Mouse (Mus musculus): Measurements from ENCODE around the gene Hoxd1. TPM values are rescaled to one million over a fixed set of nuclear protein-coding genes. Genes with fewer than 3 reads are reported as not detected.

Gene Hoxd1
- polyA plus RNA-seq, 1 experiment = not detected

DNA sequence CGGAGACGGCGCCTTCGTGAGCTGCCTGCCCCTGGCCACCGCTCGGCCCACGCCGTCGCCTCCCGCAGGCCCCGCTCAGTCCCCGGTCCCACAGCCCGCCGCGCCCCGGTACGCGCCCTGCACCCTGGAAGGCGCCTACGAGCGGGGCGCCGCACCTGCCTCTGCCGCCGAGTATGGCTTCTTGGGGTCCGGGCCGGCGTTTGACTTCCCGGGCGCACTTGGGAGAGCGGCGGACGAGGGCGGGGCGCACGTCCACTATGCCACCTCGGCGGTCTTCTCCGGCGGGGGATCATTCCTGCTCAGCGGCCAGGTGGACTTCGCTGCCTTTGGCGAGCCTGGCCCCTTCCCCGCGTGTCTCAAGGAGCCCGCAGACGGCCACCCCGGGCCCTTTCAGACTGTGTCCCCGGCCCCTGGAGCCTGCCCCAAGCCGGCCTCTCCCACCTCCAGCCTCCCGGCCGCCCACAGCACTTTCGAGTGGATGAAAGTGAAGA, 510 bp downstream of the Hoxd1 start:
- TF ChIP-seq CTCF (IDR thresholded peaks at IDR 0.05; ENCODE audit: control insufficient read depth, insufficient read depth, low read length) (no peak), POLR2A (IDR thresholded peaks at IDR 0.05; ENCODE audit: borderline replicate concordance, control insufficient read depth, low read depth, low read length) (no peak)

DNA sequence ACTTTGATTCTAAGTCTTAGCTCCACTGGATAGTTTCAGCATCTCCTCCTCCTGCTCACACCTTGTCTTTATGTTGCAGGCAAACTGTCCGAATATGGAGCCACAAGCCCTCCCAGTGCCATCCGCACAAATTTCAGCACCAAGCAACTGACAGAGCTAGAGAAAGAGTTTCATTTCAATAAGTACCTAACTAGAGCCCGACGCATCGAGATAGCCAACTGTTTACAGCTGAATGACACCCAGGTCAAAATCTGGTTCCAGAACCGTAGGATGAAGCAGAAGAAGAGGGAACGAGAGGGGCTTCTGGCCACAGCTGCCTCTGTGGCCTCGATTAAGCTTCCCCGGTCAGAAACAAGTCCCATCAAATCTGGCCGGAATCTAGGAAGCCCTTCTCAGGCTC, 1.2 kb downstream of the Hoxd1 start:
- TF ChIP-seq CTCF (IDR thresholded peaks at IDR 0.05; ENCODE audit: control insufficient read depth, insufficient read depth, low read length) (no peak), POLR2A (IDR thresholded peaks at IDR 0.05; ENCODE audit: borderline replicate concordance, control insufficient read depth, low read depth, low read length) (no peak)
- Histone ChIP-seq H3K4me1 (ENCODE audit: control insufficient read depth, insufficient read depth, low read length) (no peaks in the 10 kb centered on the region), H3K4me3 (replicated peaks; ENCODE audit: control insufficient read depth, low read depth, low read length) (no peak overlapping the region), H3K27ac (ENCODE audit: control insufficient read depth, insufficient read depth, low read depth, low read length, poor library complexity) (no peak overlapping the region)
- WGBS = 51% methylated on average over 10 of the region's 10 CpGs

More for the DNA sequence above, 510 bp downstream of the Hoxd1 start:
- Histone ChIP-seq H3K4me3 (replicated peaks; ENCODE audit: control insufficient read depth, low read depth, low read length) (no peak overlapping the region), H3K27ac (ENCODE audit: control insufficient read depth, insufficient read depth, low read depth, low read length, poor library complexity) (no peak overlapping the region), H3K4me1 (ENCODE audit: control insufficient read depth, insufficient read depth, low read length) (no peaks in the 10 kb centered on the region)
- WGBS = 5% methylated on average over 53 of the region's 53 CpGs

DNA sequence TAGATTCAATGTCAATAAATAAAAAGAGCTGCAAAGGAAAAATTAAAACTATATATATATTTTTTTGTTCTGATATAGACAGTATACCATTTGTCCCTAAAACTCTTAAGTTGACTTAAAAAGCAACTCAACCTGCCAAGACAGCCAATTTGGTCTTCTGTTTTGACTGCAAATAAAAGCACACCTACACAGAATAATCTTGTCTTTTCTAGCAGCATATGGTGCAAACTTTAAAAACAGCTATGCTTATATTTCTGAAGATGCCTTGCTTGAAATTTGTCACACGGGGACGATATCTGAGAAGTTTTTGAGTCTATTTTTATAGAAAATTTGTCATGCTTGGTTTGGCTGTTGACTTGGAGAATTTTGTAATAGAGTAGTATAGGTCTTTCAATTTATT, 11.6 kb downstream of the Hoxd1 start:
- TF ChIP-seq POLR2A (IDR thresholded peaks at IDR 0.05; ENCODE audit: borderline replicate concordance, control insufficient read depth, low read depth, low read length) (no peak), CTCF (IDR thresholded peaks at IDR 0.05; ENCODE audit: control insufficient read depth, insufficient read depth, low read length) (no peak)

GRCm38 (mm10) chr2:74777536-74778275, 14.9 kb downstream of the Hoxd1 start:
- WGBS = 74% methylated on average over 13 of the region's 13 CpGs
- no peak overlapping the region for H3K27ac ChIP-seq (ENCODE audit: control insufficient read depth, insufficient read depth, low read depth, low read length, poor library complexity)
- H3K4me1 ChIP-seq (ENCODE audit: control insufficient read depth, insufficient read depth, low read length) = no peaks in the 10 kb centered on the region
- TF ChIP-seq POLR2A (IDR thresholded peaks at IDR 0.05; ENCODE audit: borderline replicate concordance, control insufficient read depth, low read depth, low read length) = no peak
- no peak for TF ChIP-seq CTCF (IDR thresholded peaks at IDR 0.05; ENCODE audit: control insufficient read depth, insufficient read depth, low read length)
- H3K4me3 ChIP-seq (replicated peaks; ENCODE audit: control insufficient read depth, low read depth, low read length) = no peak overlapping the region

More for the DNA sequence above, 11.6 kb downstream of the Hoxd1 start:
- H3K4me3 ChIP-seq (replicated peaks; ENCODE audit: control insufficient read depth, low read depth, low read length) = no peak overlapping the region
- no peaks in the 10 kb centered on the region for H3K4me1 ChIP-seq (ENCODE audit: control insufficient read depth, insufficient read depth, low read length)
- 87% methylated on average over 2 of the region's 2 CpGs for WGBS
- no peak overlapping the region for H3K27ac ChIP-seq (ENCODE audit: control insufficient read depth, insufficient read depth, low read depth, low read length, poor library complexity)

DNA sequence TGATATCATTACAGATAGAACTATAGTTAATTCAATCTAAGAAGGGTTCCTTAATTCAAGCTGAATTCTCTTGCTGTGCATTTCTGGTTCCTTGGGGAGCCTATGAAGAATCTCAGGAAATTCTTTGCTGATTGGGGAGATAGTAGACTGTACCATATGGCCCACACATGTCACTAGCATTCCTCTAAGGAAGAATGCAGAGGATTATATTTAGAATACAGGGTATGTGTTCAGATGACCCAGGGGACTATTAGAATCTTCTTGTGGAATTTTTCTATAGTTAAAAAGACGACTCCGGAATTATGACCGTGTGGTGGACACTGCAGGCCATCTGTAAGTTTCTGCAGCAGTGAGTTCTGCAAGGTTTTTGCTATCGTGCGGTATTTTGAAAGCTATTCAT, 18.6 kb downstream of the Hoxd1 start:
- 88% methylated on average over 5 of the region's 5 CpGs for WGBS
- no peak overlapping the region for H3K4me3 ChIP-seq (replicated peaks; ENCODE audit: control insufficient read depth, low read depth, low read length)
- no peaks in the 10 kb centered on the region for H3K4me1 ChIP-seq (ENCODE audit: control insufficient read depth, insufficient read depth, low read length)
- no peak for TF ChIP-seq POLR2A (IDR thresholded peaks at IDR 0.05; ENCODE audit: borderline replicate concordance, control insufficient read depth, low read depth, low read length)
- TF ChIP-seq CTCF (IDR thresholded peaks at IDR 0.05; ENCODE audit: control insufficient read depth, insufficient read depth, low read length) = no peak
- H3K27ac ChIP-seq (ENCODE audit: control insufficient read depth, insufficient read depth, low read depth, low read length, poor library complexity) = no peak overlapping the region

- TF ChIP-seq POLR2A (IDR thresholded peaks at IDR 0.05; ENCODE audit: borderline replicate concordance, control insufficient read depth, low read depth, low read length) = no peak
- TF ChIP-seq CTCF (IDR thresholded peaks at IDR 0.05; ENCODE audit: control insufficient read depth, insufficient read depth, low read length) = no peak
- WGBS = 69% methylated on average over 7 of the region's 7 CpGs
- Histone ChIP-seq H3K4me1 (ENCODE audit: control insufficient read depth, insufficient read depth, low read length) (no peaks in the 10 kb centered on the region), H3K27ac (ENCODE audit: control insufficient read depth, insufficient read depth, low read depth, low read length, poor library complexity) (no peak overlapping the region), H3K4me3 (replicated peaks; ENCODE audit: control insufficient read depth, low read depth, low read length) (no peak overlapping the region)
These were observed 32.8 kb downstream of the Hoxd1 start for GRCm38 (mm10) chr2:74795531-74795930.

GRCm38 (mm10) chr2:74808431-74808830, 45.7 kb downstream of the Hoxd1 start:
- no peak for TF ChIP-seq POLR2A (IDR thresholded peaks at IDR 0.05; ENCODE audit: borderline replicate concordance, control insufficient read depth, low read depth, low read length)
- no peak for TF ChIP-seq CTCF (IDR thresholded peaks at IDR 0.05; ENCODE audit: control insufficient read depth, insufficient read depth, low read length)
- no peak overlapping the region for H3K4me3 ChIP-seq (replicated peaks; ENCODE audit: control insufficient read depth, low read depth, low read length)
- no peak overlapping the region for H3K27ac ChIP-seq (ENCODE audit: control insufficient read depth, insufficient read depth, low read depth, low read length, poor library complexity)
- H3K4me1 ChIP-seq (ENCODE audit: control insufficient read depth, insufficient read depth, low read length) = no peaks in the 10 kb centered on the region
- WGBS = 79% methylated on average over 5 of the region's 5 CpGs

Other genes with a start within 250 kb of the Hoxd1 start
- gene Lnpk, start 183.5 kb upstream of the Hoxd1 start, polyA plus RNA-seq (2011; ENCODE audit: insufficient read depth, insufficient read length, low replicate concordance, missing spikeins) = 8.4 and 14.2 TPM in 2 replicates
- not detected in 2 replicates for gene Evx2, start 103.4 kb upstream of the Hoxd1 start, polyA plus RNA-seq (2011; ENCODE audit: insufficient read depth, insufficient read length, low replicate concordance, missing spikeins)
- 1.2 TPM in 1 of 2 replicates, not detected in the other for gene Hoxd13, start 94.7 kb upstream of the Hoxd1 start, polyA plus RNA-seq (2011; ENCODE audit: insufficient read depth, insufficient read length, low replicate concordance, missing spikeins)
- gene Hoxd12, start 88.0 kb upstream of the Hoxd1 start, polyA plus RNA-seq (2011; ENCODE audit: insufficient read depth, insufficient read length, low replicate concordance, missing spikeins) = not detected in 2 replicates
- gene Hoxd11, start 83.4 kb upstream of the Hoxd1 start, polyA plus RNA-seq (2011; ENCODE audit: insufficient read depth, insufficient read length, low replicate concordance, missing spikeins) = 0.60 TPM in 1 of 2 replicates, not detected in the other
- gene Hoxd10, start 71.1 kb upstream of the Hoxd1 start, polyA plus RNA-seq (2011; ENCODE audit: insufficient read depth, insufficient read length, low replicate concordance, missing spikeins) = not detected in 2 replicates
- not detected in 2 replicates for gene Hoxd9, start 65.3 kb upstream of the Hoxd1 start, polyA plus RNA-seq (2011; ENCODE audit: insufficient read depth, insufficient read length, low replicate concordance, missing spikeins)
- 1.1 and 1.4 TPM in 2 replicates for gene Hoxd8, start 58.4 kb upstream of the Hoxd1 start, polyA plus RNA-seq (2011; ENCODE audit: insufficient read depth, insufficient read length, low replicate concordance, missing spikeins)
- gene Hoxd3, start 51.1 kb upstream of the Hoxd1 start, polyA plus RNA-seq (2011; ENCODE audit: insufficient read depth, insufficient read length, low replicate concordance, missing spikeins) = not detected in 2 replicates
- gene Hoxd4, start 51.1 kb upstream of the Hoxd1 start, polyA plus RNA-seq (2011; ENCODE audit: insufficient read depth, insufficient read length, low replicate concordance, missing spikeins) = 2.9 TPM in 1 of 2 replicates, not detected in the other
- not detected in 2 replicates for gene Gm28230, start 36.3 kb upstream of the Hoxd1 start, polyA plus RNA-seq (2011; ENCODE audit: insufficient read depth, insufficient read length, low replicate concordance, missing spikeins)
- gene Mtx2, start 62.8 kb downstream of the Hoxd1 start, polyA plus RNA-seq (2011; ENCODE audit: insufficient read depth, insufficient read length, low replicate concordance, missing spikeins) = 18.7 and 26.7 TPM in 2 replicates

All from bone marrow, adult 2 months (tissue).